Mouse (Mus musculus) thymus, adult 2 months (tissue): ENCODE results near the gene Rgs6. TPM values are rescaled to one million over a fixed set of nuclear protein-coding genes. Genes with fewer than 3 reads are reported as not detected.

ENCODE experiments used
- DNase-seq: peaks from one replicate; pipeline ENCODE4 v3.0.0; 2021
- H3K27ac ChIP-seq: fragments of 200-500 bp; 2 replicates; pipeline ENCODE4 v1.5.1; 2012; ENCODE audit warnings: low read length, control low read depth; ENCODE audit not compliant: control insufficient read depth, insufficient read depth
- H3K27me3 ChIP-seq: fragments of 200-500 bp; 2 replicates; pipeline ENCODE4 v1.6.1; 2012; ENCODE audit warnings: mild to moderate bottlenecking, low read length, moderate library complexity, mixed read lengths; ENCODE audit not compliant: control insufficient read depth, insufficient read depth
- H3K36me3 ChIP-seq: fragments of 200-500 bp; 2 replicates; pipeline ENCODE4 v1.6.1; 2012; ENCODE audit warnings: mild to moderate bottlenecking, low read length, moderate library complexity; ENCODE audit not compliant: control insufficient read depth, insufficient read depth
- H3K4me1 ChIP-seq: fragments of 200-500 bp; replicated peaks from 2 replicates; pipeline ENCODE4 v1.6.1; 2012; ENCODE audit warnings: low read length; ENCODE audit not compliant: control insufficient read depth, insufficient read depth
- H3K4me3 ChIP-seq: fragments of 200-500 bp; 2 replicates; pipeline ENCODE4 v1.5.1; 2012; ENCODE audit warnings: mild to moderate bottlenecking, low read length, control low read depth, moderate library complexity; ENCODE audit not compliant: control insufficient read depth, insufficient read depth
- CTCF ChIP-seq: fragments of 200-500 bp; IDR thresholded peaks from 2 replicates; pipeline ENCODE4 v1.5.1; 2012; ENCODE audit warnings: mild to moderate bottlenecking, control low read depth, low read length, moderate library complexity, borderline replicate concordance; ENCODE audit not compliant: control insufficient read depth, poor library complexity, insufficient read depth; ENCODE audit errors: extremely low read depth
- POLR2A ChIP-seq: fragments of 200-500 bp; IDR thresholded peaks from 2 replicates; pipeline ENCODE4 v1.6.1; 2012; ENCODE audit warnings: mild to moderate bottlenecking, low read length, control low read depth, moderate library complexity; ENCODE audit not compliant: control insufficient read depth, poor library complexity, insufficient read depth; ENCODE audit errors: extremely low read depth
- WGBS: fragments of 180-500 bp; shearing (Covaris S2); methylation state at CpG from one replicate; pipeline ENCODE4 v1.1.7; 2018; 5-methylcytosine and 5-hydroxymethylcytosine counted together
- polyA plus RNA-seq: library from polyadenylated mRNA; depleted of rRNA; stranded (reverse); fragments of >200 nt; gene quantifications from 2 replicates; pipeline ENCODE4 v1.2.3, GENCODE M21; 2012

Rgs6 gene
- polyA plus RNA-seq, 1 experiment: 0.46 TPM

GRCm38 (mm10) chr12:82572706-82573105 is 15.4 kb upstream of the Rgs6 start:
- H3K4me3 ChIP-seq: no peak overlapping the region
- WGBS: 88% methylated on average over 1 of the region's 1 CpGs
- TF ChIP-seq CTCF (no peak), POLR2A (no peak)

GRCm38 (mm10) chr12:82586592-82586991 is 1.5 kb upstream of the Rgs6 start:
- no peaks in the 10 kb centered on the region for H3K36me3 ChIP-seq
- H3K27me3 ChIP-seq: no peaks in the 10 kb centered on the region
- no peak overlapping the region for H3K27ac ChIP-seq
- WGBS: 82% methylated on average over 7 of the region's 7 CpGs
- no peaks in the 10 kb centered on the region for H3K4me1 ChIP-seq
- H3K4me3 ChIP-seq: no peak overlapping the region
- TF ChIP-seq CTCF (no peak), POLR2A (no peak)
- DNase-seq: no peak

More at GRCm38 (mm10) chr12:82572706-82573105, 15.4 kb upstream of the Rgs6 start:
- no peaks in the 10 kb centered on the region for H3K4me1 ChIP-seq
- no peak for DNase-seq
- no peaks in the 10 kb centered on the region for H3K36me3 ChIP-seq
- no peaks in the 10 kb centered on the region for H3K27me3 ChIP-seq
- no peak overlapping the region for H3K27ac ChIP-seq

GRCm38 (mm10) chr12:82587348-82587895 is 670 bp upstream of the Rgs6 start:
- H3K4me3 ChIP-seq: no peak overlapping the region
- WGBS: 95% methylated on average over 7 of the region's 7 CpGs
- TF ChIP-seq POLR2A (no peak), CTCF (no peak)
- no peaks in the 10 kb centered on the region for H3K27me3 ChIP-seq
- no peaks in the 10 kb centered on the region for H3K4me1 ChIP-seq
- H3K27ac ChIP-seq: no peak overlapping the region
- H3K36me3 ChIP-seq: no peaks in the 10 kb centered on the region
- no peak for DNase-seq

GRCm38 (mm10) chr12:82588846-82589630 is 946 bp downstream of the Rgs6 start:
- no peak for TF ChIP-seq POLR2A
- TF ChIP-seq CTCF: no peak
- no peak for DNase-seq
- WGBS: 74% methylated on average over 19 of the region's 19 CpGs
- Histone ChIP-seq H3K4me1 (no peaks in the 10 kb centered on the region), H3K27ac (no peak overlapping the region), H3K36me3 (no peaks in the 10 kb centered on the region), H3K4me3 (no peak overlapping the region), H3K27me3 (no peaks in the 10 kb centered on the region)

GRCm38 (mm10) chr12:82599011-82599410 is 10.9 kb downstream of the Rgs6 start:
- Histone ChIP-seq H3K4me1 (no peaks in the 10 kb centered on the region), H3K27ac (no peak overlapping the region), H3K4me3 (no peak overlapping the region), H3K36me3 (no peaks in the 10 kb centered on the region), H3K27me3 (no peaks in the 10 kb centered on the region)
- DNase-seq: no peak
- TF ChIP-seq CTCF: no peak
- TF ChIP-seq POLR2A: no peak
- 95% methylated on average over 2 of the region's 2 CpGs for WGBS

- Histone ChIP-seq H3K4me3 (no peak overlapping the region), H3K27ac (no peak overlapping the region), H3K4me1 (no peaks in the 10 kb centered on the region), H3K27me3 (no peaks in the 10 kb centered on the region), H3K36me3 (no peaks in the 10 kb centered on the region)
- no peak for DNase-seq
- TF ChIP-seq POLR2A (no peak), CTCF (no peak)
- 85% methylated on average over 6 of the region's 6 CpGs for WGBS
Observed at GRCm38 (mm10) chr12:82600406-82600805, 12.3 kb downstream of the Rgs6 start.

GRCm38 (mm10) chr12:82602823-82603222 is 14.7 kb downstream of the Rgs6 start:
- Histone ChIP-seq H3K4me1 (no peaks in the 10 kb centered on the region), H3K4me3 (no peak overlapping the region), H3K36me3 (no peaks in the 10 kb centered on the region), H3K27ac (no peak overlapping the region), H3K27me3 (no peaks in the 10 kb centered on the region)
- 91% methylated on average over 4 of the region's 4 CpGs for WGBS
- TF ChIP-seq POLR2A (no peak), CTCF (no peak)
- no peak for DNase-seq

- no peak overlapping the region for H3K4me3 ChIP-seq
- H3K4me1 ChIP-seq: no peaks in the 10 kb centered on the region
- TF ChIP-seq POLR2A (no peak), CTCF (no peak)
- WGBS: 71% methylated on average over 1 of the region's 1 CpGs
- DNase-seq: no peak
- no peak overlapping the region for H3K27ac ChIP-seq
- no peaks in the 10 kb centered on the region for H3K27me3 ChIP-seq
- H3K36me3 ChIP-seq: no peaks in the 10 kb centered on the region
Observed at GRCm38 (mm10) chr12:82603308-82603707, 15.2 kb downstream of the Rgs6 start.
